Mouse (Mus musculus) bone marrow, adult 2 months (tissue): ENCODE results near the gene Tmem229a.

ENCODE experiments used
- CTCF ChIP-seq: fragments of 200-500 bp; IDR thresholded peaks from 2 replicates; pipeline ENCODE4 v1.5.1; 2011; ENCODE audit warnings: low read length, control low read depth; ENCODE audit not compliant: control insufficient read depth, insufficient read depth
- POLR2A ChIP-seq: fragments of 200-500 bp; IDR thresholded peaks from 2 replicates; pipeline ENCODE4 v1.6.1; 2011; ENCODE audit warnings: low read depth, mild to moderate bottlenecking, control low read depth, low read length, borderline replicate concordance; ENCODE audit not compliant: control insufficient read depth

GRCm38 (mm10) chr6:24966010-24966682 lies 10.0 kb upstream of the Tmem229a start:
- no peak for TF ChIP-seq CTCF
- no peak for TF ChIP-seq POLR2A
